Mouse (Mus musculus) liver, embryonic 14.5 days (tissue): ENCODE data around the gene Id4.

Source experiments
- CTCF ChIP-seq: IDR thresholded peaks from 2 replicates; pipeline ENCODE4 v1.5.1; 2016; ENCODE audit warnings: antibody characterized with exemption, low read depth, control low read depth
- EP300 ChIP-seq: IDR thresholded peaks from 2 replicates; pipeline ENCODE4 v1.6.1; 2016; ENCODE audit warnings: antibody characterized with exemption, low read depth

GRCm38 (mm10) chr13:48230996-48231395 lies 30.0 kb upstream of the Id4 start:
- TF ChIP-seq CTCF (no peak), EP300 (no peak)
